Mouse (Mus musculus): ENCODE results near the gene Satb2.

GRCm38 (mm10) chr1:56965879-56966579, 12.4 kb downstream of the Satb2 start:
- TF ChIP-seq USF1 (IDR thresholded peaks at IDR 0.05; ENCODE audit: low read depth) (no peak), POLR2A (IDR thresholded peaks at IDR 0.05; ENCODE audit: insufficient read length, low read depth) (no peak), MAX (IDR thresholded peaks at IDR 0.05; ENCODE audit: low read depth) (no peak), CEBPB (IDR thresholded peaks at IDR 0.05; ENCODE audit: insufficient read depth, poor library complexity, severe bottlenecking) (no peak), TCF3 (IDR thresholded peaks at IDR 0.05; ENCODE audit: insufficient read length, low read depth) (no peak), REST (IDR thresholded peaks at IDR 0.05; ENCODE audit: insufficient read depth, insufficient read length) (no peak), MYOG (IDR thresholded peaks at IDR 0.05; ENCODE audit: control insufficient read depth in 1 of 3, insufficient read depth in 1 of 3, insufficient read length in 2 of 3, low read depth in 2 of 3) (no peak), POLR2AphosphoS2 (IDR thresholded peaks at IDR 0.05; ENCODE audit: insufficient read length, low read depth) (no peak), MYOD1 (IDR thresholded peaks at IDR 0.05; ENCODE audit: control insufficient read depth in 1 of 3, insufficient read length in 2 of 3, low read depth in 2 of 3) (no peak), E2F4 (IDR thresholded peaks at IDR 0.05; ENCODE audit: insufficient read depth) (no peak)
